Mouse (Mus musculus): ENCODE data around the gene Olfr709-ps1. TPM values are rescaled to one million over a fixed set of nuclear protein-coding genes. Genes with fewer than 3 reads are reported as not detected.
A peak's percentile ranks its signal among the peaks of the same experiment; 100 is the strongest.
"Not testable (repeated sequence)": the region's sequence is repeated elsewhere in the genome, so short reads cannot be mapped to it uniquely, and the experiment has no call there.

Gene Olfr709-ps1
- total RNA-seq (2021) = under 1 TPM in 1 of 2 experiments, not detected in 1; 0.07 TPM

GRCm38 (mm10) chr7:106932119-106932518, at the start of gene Olfr709-ps1:
Olfr709-ps1 (minus strand) TSS chr7:106932219.
- DNase-seq = no peak

- DNase-seq = no peak
Observed at GRCm38 (mm10) chr7:106975353-106975752, 43.3 kb upstream of the Olfr709-ps1 start, which contains the start of gene Olfr711. Olfr711 (minus strand) TSS chr7:106975453.

GRCm38 (mm10) chr7:106967503-106967902, 35.5 kb upstream of the Olfr709-ps1 start:
- not testable (repeated sequence) for DNase-seq

- no peak for DNase-seq
Observed at GRCm38 (mm10) chr7:106963837-106964236, 31.8 kb upstream of the Olfr709-ps1 start, which contains the start of gene Olfr6. Olfr6 (minus strand) TSS chr7:106963937.

GRCm38 (mm10) chr7:106948212-106948611, 16.2 kb upstream of the Olfr709-ps1 start, which contains the start of gene Olfr710:
Olfr710 (minus strand) TSS chr7:106948312.
- DNase-seq = no peak

- peak; percentile 5 for DNase-seq
Observed at GRCm38 (mm10) chr7:106920961-106921360, 11.1 kb downstream of the Olfr709-ps1 start.

- no peak for DNase-seq
Observed at GRCm38 (mm10) chr7:106907676-106908075, 24.3 kb downstream of the Olfr709-ps1 start, which contains the start of gene Olfr1532-ps1. Olfr1532-ps1 (plus strand) TSS chr7:106908001.

GRCm38 (mm10) chr7:106901141-106901540, 30.9 kb downstream of the Olfr709-ps1 start, which contains the start of gene Olfr707:
Olfr707 (minus strand) TSS chr7:106901241.
- DNase-seq = not testable (repeated sequence)

- no peak for DNase-seq
Observed at GRCm38 (mm10) chr7:106888062-106888461, 44.0 kb downstream of the Olfr709-ps1 start, which contains the start of gene Olfr706. Olfr706 (minus strand) TSS chr7:106888162.

- DNase-seq = no peak
Observed at GRCm38 (mm10) chr7:106876791-106877190, 55.2 kb downstream of the Olfr709-ps1 start, which contains the start of gene Olfr705. Olfr705 (minus strand) TSS chr7:106876891.

Other genes with a start within 250 kb of the Olfr709-ps1 start
- gene Olfr694, start 240.4 kb downstream of the Olfr709-ps1 start, total RNA-seq (2021) = not detected
- gene Olfr695, start 215.8 kb downstream of the Olfr709-ps1 start, total RNA-seq (2021) = not detected
- not detected for gene Olfr697, start 189.8 kb downstream of the Olfr709-ps1 start, total RNA-seq (2021)
- gene Olfr698, start 176.8 kb downstream of the Olfr709-ps1 start, total RNA-seq (2021) = not detected
- not detected for gene Olfr699, start 139.0 kb downstream of the Olfr709-ps1 start, total RNA-seq (2021)
- gene Olfr700, start 123.4 kb downstream of the Olfr709-ps1 start, total RNA-seq (2021) = not detected
- gene Olfr701, start 118.1 kb downstream of the Olfr709-ps1 start, total RNA-seq (2021) = not detected
- gene Olfr702, start 98.3 kb downstream of the Olfr709-ps1 start, total RNA-seq (2021) = not detected
- not detected for gene Olfr703, start 88.9 kb downstream of the Olfr709-ps1 start, total RNA-seq (2021)
- not detected for gene Olfr704, start 69.0 kb downstream of the Olfr709-ps1 start, total RNA-seq (2021)
- not detected for gene Olfr705, start 55.3 kb downstream of the Olfr709-ps1 start, total RNA-seq (2021)
- not detected for gene Olfr706, start 44.1 kb downstream of the Olfr709-ps1 start, total RNA-seq (2021)
- not detected for gene Olfr707, start 31.0 kb downstream of the Olfr709-ps1 start, total RNA-seq (2021)
- gene Olfr1532-ps1, start 24.2 kb downstream of the Olfr709-ps1 start, total RNA-seq (2021) = not detected
- not detected for gene Olfr710, start 16.1 kb upstream of the Olfr709-ps1 start, total RNA-seq (2021)
- gene Olfr6, start 31.7 kb upstream of the Olfr709-ps1 start, total RNA-seq (2021) = not detected
- not detected for gene Olfr711, start 43.2 kb upstream of the Olfr709-ps1 start, total RNA-seq (2021)
- not detected for gene Olfr2, start 73.9 kb upstream of the Olfr709-ps1 start, total RNA-seq (2021)
- not detected for gene Olfr713, start 99.0 kb upstream of the Olfr709-ps1 start, total RNA-seq (2021)
- not detected for gene Olfr714, start 138.8 kb upstream of the Olfr709-ps1 start, total RNA-seq (2021)
- gene Olfr17, start 161.0 kb upstream of the Olfr709-ps1 start, total RNA-seq (2021) = not detected
- not detected for gene Olfr715b, start 178.2 kb upstream of the Olfr709-ps1 start, total RNA-seq (2021)
- not detected for gene Olfr715, start 198.9 kb upstream of the Olfr709-ps1 start, total RNA-seq (2021)
- gene Olfr716, start 206.1 kb upstream of the Olfr709-ps1 start, total RNA-seq (2021) = not detected
- not detected for gene Nlrp14, start 234.8 kb upstream of the Olfr709-ps1 start, total RNA-seq (2021)